Mouse (Mus musculus): Measurements from ENCODE around the gene Hist1h2ah. TPM values are rescaled to one million over a fixed set of nuclear protein-coding genes. Genes with fewer than 3 reads are reported as not detected.

Gene Hist1h2ah
- polyA plus RNA-seq, 1 experiment from 2014 or later, result 10.1 TPM

DNA sequence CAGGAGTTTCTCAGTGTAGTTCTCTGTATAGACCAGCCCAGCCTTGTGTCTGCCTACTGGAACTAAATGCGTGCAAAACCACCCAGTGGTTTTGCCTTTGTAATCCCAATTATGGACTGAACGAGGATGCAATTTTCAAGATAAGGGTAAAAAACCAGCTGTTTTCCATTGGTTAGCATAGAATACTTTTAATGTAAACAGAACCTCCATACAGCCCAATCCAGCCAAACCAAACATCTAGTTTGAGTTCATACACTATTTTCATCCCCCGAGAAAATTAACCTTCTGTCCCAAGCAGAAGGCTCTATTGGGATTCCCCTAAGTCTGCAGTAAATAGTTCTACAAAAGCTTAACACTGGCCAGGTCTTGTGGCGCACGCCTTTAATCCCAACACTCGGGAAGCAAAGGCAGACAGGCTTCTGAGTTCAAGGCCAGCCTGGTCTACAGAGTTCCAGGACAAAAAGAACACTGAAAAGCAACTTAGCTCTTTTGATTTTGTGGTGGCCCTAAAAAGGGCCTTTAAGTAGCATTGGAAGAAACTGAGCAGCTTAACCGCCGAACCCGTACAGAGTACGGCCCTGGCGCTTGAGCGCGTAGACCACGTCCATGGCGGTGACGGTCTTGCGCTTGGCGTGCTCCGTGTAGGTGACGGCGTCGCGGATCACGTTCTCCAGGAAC lies 5.2 kb upstream of the Hist1h2ah start:
- ATAC-seq (replicated peaks; ENCODE audit: insufficient number of reproducible peaks, low FRiP score, low TSS enrichment), result peak; percentile 14; the same call in 1 of the 2 replicates
- Histone ChIP-seq H3K9me3 (replicated peaks; ENCODE audit: control insufficient read depth, low read length) (no peaks in the 10 kb centered on the region), H3K36me3 (ENCODE audit: control insufficient read depth, insufficient read depth, low read length) (no peaks in the 10 kb centered on the region), H3K27ac (ENCODE audit: low read depth, low read length) (peak overlapping the region; percentile 95), H3K4me3 (ENCODE audit: low read depth, low read length) (peak overlapping the region; percentile 39), H3K4me2 (peak overlapping the region; percentile 76), H3K27me3 (ENCODE audit: control insufficient read depth, insufficient read depth, low read length) (no peaks in the 10 kb centered on the region), H3K4me1 (ENCODE audit: control insufficient read depth, insufficient read depth, low read length) (peaks cover 15% of the 10 kb centered on the region), H3K9ac (ENCODE audit: low read depth, low read length) (peak overlapping the region; percentile 70)
- WGBS (ENCODE audit: insufficient replicate concordance), result under 1% methylated on average over 17 of the region's 24 CpGs

DNA sequence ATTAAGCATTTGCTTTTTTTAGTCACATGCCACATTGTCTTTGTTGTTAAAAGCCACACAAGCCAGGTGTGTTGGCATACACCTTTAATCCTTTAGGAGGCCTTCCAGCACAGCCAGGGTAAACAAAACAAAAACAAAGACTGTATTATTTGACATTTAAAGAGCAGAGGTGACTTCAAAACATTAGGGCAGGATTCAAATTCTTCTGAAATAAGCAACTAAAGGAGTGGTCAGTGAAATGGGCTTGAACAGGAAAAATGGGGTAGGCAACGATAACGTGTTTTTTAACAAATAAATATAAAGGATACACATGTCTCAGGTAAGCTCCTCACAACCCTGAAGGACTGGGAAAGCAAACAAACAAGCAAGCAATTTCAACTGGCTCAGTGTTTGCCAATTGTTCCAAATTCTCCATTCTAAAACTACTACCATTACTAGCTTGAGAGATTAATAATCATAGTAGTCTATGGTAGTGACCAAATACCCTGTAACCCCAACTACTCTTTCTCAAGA lies 4.6 kb upstream of the Hist1h2ah start:
- WGBS (ENCODE audit: insufficient replicate concordance), result 12% methylated on average over 2 of the region's 2 CpGs
- Histone ChIP-seq H3K4me1 (ENCODE audit: control insufficient read depth, insufficient read depth, low read length) (peaks cover 15% of the 10 kb centered on the region), H3K9me3 (replicated peaks; ENCODE audit: control insufficient read depth, low read length) (no peaks in the 10 kb centered on the region), H3K9ac (ENCODE audit: low read depth, low read length) (peak overlapping the region; percentile 70; the same call in 1 of the 2 replicates), H3K27me3 (ENCODE audit: control insufficient read depth, insufficient read depth, low read length) (no peaks in the 10 kb centered on the region), H3K4me3 (ENCODE audit: low read depth, low read length) (peak overlapping the region; percentile 39), H3K36me3 (ENCODE audit: control insufficient read depth, insufficient read depth, low read length) (no peaks in the 10 kb centered on the region), H3K4me2 (peak overlapping the region; percentile 76), H3K27ac (ENCODE audit: low read depth, low read length) (peak overlapping the region; percentile 95)
- no peak for ATAC-seq (replicated peaks; ENCODE audit: insufficient number of reproducible peaks, low FRiP score, low TSS enrichment)

DNA sequence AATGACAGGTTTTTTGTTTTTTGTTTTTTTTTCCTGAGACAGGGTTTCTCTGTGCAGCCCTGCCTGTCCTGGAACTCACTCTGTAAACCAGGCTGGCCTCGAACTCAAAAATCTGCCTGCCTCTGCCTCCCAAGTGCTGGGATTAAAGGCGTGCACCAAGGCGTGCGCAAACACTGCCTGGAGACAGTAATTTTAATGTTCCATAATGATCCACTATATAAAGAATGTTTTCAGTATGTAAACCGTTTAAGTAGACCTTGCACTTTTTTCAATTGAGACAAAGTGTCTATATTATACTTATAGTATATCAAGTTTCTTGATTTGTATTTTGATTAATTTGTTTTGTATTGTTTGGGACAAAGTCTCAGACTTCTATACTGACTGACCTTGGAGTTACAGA lies 4.0 kb upstream of the Hist1h2ah start:
- 63% methylated on average over 5 of the region's 5 CpGs for WGBS (ENCODE audit: insufficient replicate concordance)
- Histone ChIP-seq H3K9ac (ENCODE audit: low read depth, low read length) (no peak overlapping the region), H3K9me3 (replicated peaks; ENCODE audit: control insufficient read depth, low read length) (no peaks in the 10 kb centered on the region), H3K27me3 (ENCODE audit: control insufficient read depth, insufficient read depth, low read length) (no peaks in the 10 kb centered on the region), H3K4me3 (ENCODE audit: low read depth, low read length) (0 out of 2 replicates have a peak overlapping the region, but pooled peaks have one; percentile 39), H3K4me1 (ENCODE audit: control insufficient read depth, insufficient read depth, low read length) (peaks cover 15% of the 10 kb centered on the region), H3K4me2 (peak overlapping the region; percentile 76), H3K36me3 (ENCODE audit: control insufficient read depth, insufficient read depth, low read length) (no peaks in the 10 kb centered on the region), H3K27ac (ENCODE audit: low read depth, low read length) (no peak overlapping the region)
- no peak for ATAC-seq (replicated peaks; ENCODE audit: insufficient number of reproducible peaks, low FRiP score, low TSS enrichment)

DNA sequence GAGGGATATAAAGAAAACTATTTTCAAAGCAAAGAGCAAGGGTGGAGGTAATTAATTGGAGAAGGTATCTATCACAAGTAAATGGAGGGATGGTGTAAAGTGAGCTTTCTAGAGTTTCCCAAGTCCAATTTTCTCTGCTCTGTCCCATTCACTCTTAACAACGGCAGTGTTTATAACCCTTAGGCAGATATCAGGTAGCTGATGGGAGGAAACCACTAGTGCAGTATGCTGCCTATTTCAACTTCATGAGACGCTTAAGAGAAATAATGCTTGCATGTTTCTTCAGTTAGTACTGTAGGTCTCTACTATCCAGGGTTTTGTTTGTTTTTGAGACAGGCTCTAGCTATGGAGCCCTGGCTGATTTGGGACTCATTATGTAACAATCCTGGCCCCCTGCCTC lies 2.0 kb upstream of the Hist1h2ah start:
- peaks cover 15% of the 10 kb centered on the region for H3K4me1 ChIP-seq (ENCODE audit: control insufficient read depth, insufficient read depth, low read length)
- no peaks in the 10 kb centered on the region for H3K9me3 ChIP-seq (replicated peaks; ENCODE audit: control insufficient read depth, low read length)
- H3K4me2 ChIP-seq, result no peak overlapping the region
- H3K27ac ChIP-seq (ENCODE audit: low read depth, low read length), result no peak overlapping the region
- ATAC-seq (replicated peaks; ENCODE audit: insufficient number of reproducible peaks, low FRiP score, low TSS enrichment), result no peak
- H3K27me3 ChIP-seq (ENCODE audit: control insufficient read depth, insufficient read depth, low read length), result no peaks in the 10 kb centered on the region
- H3K4me3 ChIP-seq (ENCODE audit: low read depth, low read length), result no peak overlapping the region; the same call in 1 of the 2 replicates
- H3K36me3 ChIP-seq (ENCODE audit: control insufficient read depth, insufficient read depth, low read length), result no peaks in the 10 kb centered on the region
- WGBS (ENCODE audit: insufficient replicate concordance), result 68% methylated on average over 2 of the region's 2 CpGs
- H3K9ac ChIP-seq (ENCODE audit: low read depth, low read length), result no peak overlapping the region

DNA sequence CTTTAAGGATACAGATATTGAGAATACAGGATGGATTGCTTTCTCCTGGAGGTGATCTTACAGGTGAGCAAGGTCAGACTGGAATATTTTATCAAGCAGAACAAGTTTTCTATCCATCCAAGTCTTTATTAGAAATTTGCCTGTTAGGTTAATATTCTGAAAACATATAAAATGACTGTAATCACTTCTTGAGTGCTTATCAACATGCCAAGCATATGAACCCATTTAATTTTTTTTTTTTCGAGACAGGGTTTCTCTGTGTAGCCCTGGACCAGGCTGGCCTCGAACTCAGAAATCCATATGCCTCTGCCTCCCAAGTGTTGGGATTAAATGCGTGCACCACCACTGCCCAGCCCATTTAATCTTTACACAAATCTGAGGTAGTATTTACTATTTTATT lies 1.6 kb upstream of the Hist1h2ah start:
- peaks cover 14% of the 10 kb centered on the region for H3K4me1 ChIP-seq (ENCODE audit: control insufficient read depth, insufficient read depth, low read length)
- peak overlapping the region; percentile 82; the same call in 1 of the 2 replicates for H3K27ac ChIP-seq (ENCODE audit: low read depth, low read length)
- ATAC-seq (replicated peaks; ENCODE audit: insufficient number of reproducible peaks, low FRiP score, low TSS enrichment), result no peak
- H3K36me3 ChIP-seq (ENCODE audit: control insufficient read depth, insufficient read depth, low read length), result no peaks in the 10 kb centered on the region
- no peak overlapping the region; the same call in 1 of the 2 replicates for H3K9ac ChIP-seq (ENCODE audit: low read depth, low read length)
- peak overlapping the region; percentile 43 for H3K4me3 ChIP-seq (ENCODE audit: low read depth, low read length)
- 68% methylated on average over 3 of the region's 3 CpGs for WGBS (ENCODE audit: insufficient replicate concordance)
- peak overlapping the region; percentile 65 for H3K4me2 ChIP-seq
- H3K9me3 ChIP-seq (replicated peaks; ENCODE audit: control insufficient read depth, low read length), result no peaks in the 10 kb centered on the region
- no peaks in the 10 kb centered on the region for H3K27me3 ChIP-seq (ENCODE audit: control insufficient read depth, insufficient read depth, low read length)

DNA sequence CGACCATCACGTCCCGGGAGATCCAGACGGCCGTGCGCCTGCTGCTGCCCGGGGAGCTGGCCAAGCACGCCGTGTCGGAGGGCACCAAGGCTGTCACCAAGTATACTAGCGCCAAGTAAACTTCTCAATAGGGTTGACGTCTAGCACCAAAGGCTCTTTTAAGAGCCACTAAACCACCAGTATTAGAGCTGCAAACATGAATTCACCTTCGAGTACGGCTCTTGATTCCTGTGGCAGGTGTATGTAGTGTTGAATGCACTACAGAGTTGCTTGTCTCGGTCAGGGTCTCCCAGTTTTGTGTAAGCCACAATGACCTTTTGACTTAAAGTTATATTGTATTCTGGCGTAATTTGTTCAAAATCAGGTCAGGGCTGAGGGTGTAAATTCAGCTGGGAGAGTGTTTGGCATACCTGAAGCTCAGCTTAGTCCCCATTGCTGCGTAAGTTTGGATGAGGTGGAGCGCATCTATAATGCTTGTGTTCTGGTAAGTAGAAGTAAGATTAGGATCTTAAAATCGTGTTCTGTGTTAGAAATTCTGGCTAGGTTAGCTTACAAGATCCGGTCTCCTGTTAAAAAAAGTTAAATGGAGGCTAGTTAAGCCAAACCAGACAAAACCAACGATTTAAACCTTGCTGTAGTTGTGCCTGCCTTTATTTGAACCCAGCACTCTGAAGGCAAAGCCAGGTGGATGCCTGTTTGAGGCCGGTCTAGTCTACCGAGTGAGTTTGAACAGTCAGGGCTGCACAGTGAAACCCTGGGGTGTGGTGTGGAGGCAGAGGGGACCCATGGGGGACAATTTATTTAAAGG lies 985 bp upstream of the Hist1h2ah start:
- no peaks in the 10 kb centered on the region for H3K27me3 ChIP-seq (ENCODE audit: control insufficient read depth, insufficient read depth, low read length)
- H3K36me3 ChIP-seq (ENCODE audit: control insufficient read depth, insufficient read depth, low read length), result no peaks in the 10 kb centered on the region
- H3K9ac ChIP-seq (ENCODE audit: low read depth, low read length), result peak overlapping the region; percentile 54
- H3K4me3 ChIP-seq (ENCODE audit: low read depth, low read length), result peak overlapping the region; percentile 43
- H3K27ac ChIP-seq (ENCODE audit: low read depth, low read length), result peak overlapping the region; percentile 82
- H3K4me2 ChIP-seq, result peak overlapping the region; percentile 65
- WGBS (ENCODE audit: insufficient replicate concordance), result 4% methylated on average over 18 of the region's 23 CpGs
- peaks cover 12% of the 10 kb centered on the region for H3K4me1 ChIP-seq (ENCODE audit: control insufficient read depth, insufficient read depth, low read length)
- no peaks in the 10 kb centered on the region for H3K9me3 ChIP-seq (replicated peaks; ENCODE audit: control insufficient read depth, low read length)
- ATAC-seq (replicated peaks; ENCODE audit: insufficient number of reproducible peaks, low FRiP score, low TSS enrichment), result peak; percentile 3; the same call in 1 of the 2 replicates

DNA sequence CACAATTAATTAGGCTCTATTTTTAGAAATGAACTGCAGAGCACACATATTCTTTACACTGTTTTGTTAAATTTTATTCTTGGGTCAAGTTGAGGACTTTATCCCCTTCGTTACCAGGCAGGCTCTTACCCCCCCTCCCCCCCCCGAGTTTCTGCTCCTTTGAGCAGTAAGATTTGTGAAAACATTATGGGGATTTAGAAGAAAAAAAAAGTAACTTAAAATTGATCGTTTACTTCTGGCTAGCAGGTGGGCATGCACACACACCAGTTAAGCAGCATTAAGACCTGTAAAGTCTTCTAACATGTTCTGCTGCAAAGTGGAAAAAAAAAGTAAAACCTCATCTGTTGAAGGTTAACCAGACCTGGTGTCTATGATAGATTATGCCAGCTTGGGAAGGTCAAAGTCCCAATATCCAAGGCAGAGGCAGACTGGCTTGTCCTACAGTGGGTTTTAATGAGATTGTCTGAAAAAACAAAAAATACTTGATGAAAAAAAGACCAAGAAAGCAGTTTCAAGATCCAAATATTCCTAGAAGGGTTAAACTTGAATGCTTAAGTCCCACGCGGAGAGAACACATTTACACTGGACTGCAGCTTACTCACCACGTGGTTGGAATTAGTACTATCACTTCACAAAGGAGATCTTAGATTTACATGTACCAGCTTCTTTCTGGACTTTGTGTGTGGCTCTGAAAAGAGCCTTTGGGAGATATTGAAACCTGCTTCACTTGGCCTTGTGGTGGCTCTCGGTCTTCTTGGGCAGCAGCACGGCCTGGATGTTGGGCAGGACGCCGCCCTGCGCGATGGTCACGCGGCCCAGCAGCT lies 713 bp downstream of the Hist1h2ah start:
- no peaks in the 10 kb centered on the region for H3K27me3 ChIP-seq (ENCODE audit: control insufficient read depth, insufficient read depth, low read length)
- peak; percentile 27 for ATAC-seq (replicated peaks; ENCODE audit: insufficient number of reproducible peaks, low FRiP score, low TSS enrichment)
- peak overlapping the region; percentile 83 for H3K9ac ChIP-seq (ENCODE audit: low read depth, low read length)

More for the DNA sequence above, 713 bp downstream of the Hist1h2ah start:
- H3K9me3 ChIP-seq (replicated peaks; ENCODE audit: control insufficient read depth, low read length), result no peaks in the 10 kb centered on the region
- WGBS (ENCODE audit: insufficient replicate concordance), result 3% methylated on average over 8 of the region's 14 CpGs
- H3K27ac ChIP-seq (ENCODE audit: low read depth, low read length), result peak overlapping the region; percentile 82
- H3K36me3 ChIP-seq (ENCODE audit: control insufficient read depth, insufficient read depth, low read length), result no peaks in the 10 kb centered on the region
- peak overlapping the region; percentile 43 for H3K4me3 ChIP-seq (ENCODE audit: low read depth, low read length)
- H3K4me1 ChIP-seq (ENCODE audit: control insufficient read depth, insufficient read depth, low read length), result peaks cover 2% of the 10 kb centered on the region; the same call in 1 of the 2 replicates
- H3K4me2 ChIP-seq, result peak overlapping the region; percentile 70

Data from heart, embryonic 11.5 days (tissue).